Mouse (Mus musculus): ENCODE data around the gene Nlrp3.

GRCm38 (mm10) chr11:59602287-59602686 is 60.9 kb downstream of the Nlrp3 start:
- no peak for TF ChIP-seq POLR2A (IDR thresholded peaks at IDR 0.05; ENCODE audit: borderline replicate concordance, control insufficient read depth, low read depth, low read length)
- TF ChIP-seq CTCF (IDR thresholded peaks at IDR 0.05; ENCODE audit: control insufficient read depth, insufficient read depth, low read length), result no peak

All from bone marrow, adult 2 months (tissue).